Mouse (Mus musculus) telencephalon, adult 2 months (tissue): ENCODE results near the gene Lyrm9.
"Not testable (repeated sequence)": the region's sequence is repeated elsewhere in the genome, so short reads cannot be mapped to it uniquely, and the experiment has no call there.

ENCODE experiments used
- DNase-seq: peaks from one replicate; pipeline ENCODE4 v3.0.0-alpha.2; 2011; ENCODE audit warnings: low read depth, low spot score

Gene Lyrm9

GRCm38 (mm10) chr11:78851216-78851870 lies 25.0 kb downstream of the Lyrm9 start:
- DNase-seq = no peak

DNA sequence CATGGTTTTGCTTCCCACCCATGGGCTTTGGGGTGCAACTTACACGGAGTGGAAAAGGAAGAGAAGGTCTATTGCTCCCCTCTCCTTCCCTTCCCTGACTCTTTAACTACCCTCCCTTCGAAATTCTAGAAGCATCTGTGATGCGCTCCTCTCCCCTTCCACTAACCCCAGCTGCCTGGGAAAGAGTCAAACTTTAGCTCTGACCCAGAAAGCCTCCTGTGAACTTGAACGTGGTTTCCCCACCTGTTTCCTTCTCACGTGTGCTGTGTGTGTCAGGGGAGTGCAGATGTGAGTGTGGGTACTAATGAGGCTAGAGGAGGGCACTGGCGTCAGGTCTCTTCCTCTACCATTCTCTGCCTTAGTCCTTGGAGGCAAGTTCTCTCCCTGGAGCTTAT lies 25.5 kb downstream of the Lyrm9 start:
- no peak for DNase-seq

DNA sequence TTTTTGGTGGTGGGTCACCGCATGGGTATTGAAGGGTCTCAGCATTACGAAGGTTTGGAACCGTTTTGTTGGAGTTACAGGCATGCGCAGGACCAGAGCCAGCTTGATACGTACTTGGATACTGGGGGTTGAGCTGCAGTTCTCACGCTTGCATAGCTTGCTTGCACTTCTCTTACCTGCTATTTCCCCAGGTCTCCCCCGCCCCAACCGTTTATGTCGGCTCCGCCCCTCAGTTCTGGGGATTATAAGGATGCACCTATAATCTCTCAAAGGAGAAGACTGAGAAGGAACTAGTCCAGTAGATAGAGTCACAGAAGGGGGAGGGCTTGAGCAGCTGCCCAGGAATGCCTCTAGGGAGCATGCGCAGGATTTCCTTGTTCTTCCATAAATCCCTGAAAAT lies 26.1 kb downstream of the Lyrm9 start:
- no peak for DNase-seq

DNA sequence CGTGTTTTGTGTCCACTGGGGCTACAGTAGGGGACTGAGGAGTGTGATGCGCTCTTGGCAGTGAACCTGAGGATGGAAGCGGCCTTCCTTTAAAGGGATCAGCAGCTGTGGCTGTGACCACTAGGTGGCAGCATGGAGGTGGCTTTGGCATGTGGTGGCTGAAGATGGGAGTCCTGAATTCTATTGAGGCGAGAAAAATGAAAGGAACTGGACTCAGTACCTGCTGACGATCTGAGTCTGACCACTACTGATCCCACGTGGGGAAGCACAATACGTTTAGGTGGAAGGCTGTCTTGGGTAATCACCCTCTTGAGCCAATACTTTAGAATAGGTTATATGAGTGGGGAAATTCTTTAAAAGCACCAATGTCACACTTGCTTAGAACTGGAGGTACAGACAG lies 29.9 kb downstream of the Lyrm9 start:
- no peak for DNase-seq

- DNase-seq = no peak
Observed at GRCm38 (mm10) chr11:78857611-78858010, 31.2 kb downstream of the Lyrm9 start.

- DNase-seq = no peak
Observed at GRCm38 (mm10) chr11:78863898-78864297, 37.5 kb downstream of the Lyrm9 start.

DNA sequence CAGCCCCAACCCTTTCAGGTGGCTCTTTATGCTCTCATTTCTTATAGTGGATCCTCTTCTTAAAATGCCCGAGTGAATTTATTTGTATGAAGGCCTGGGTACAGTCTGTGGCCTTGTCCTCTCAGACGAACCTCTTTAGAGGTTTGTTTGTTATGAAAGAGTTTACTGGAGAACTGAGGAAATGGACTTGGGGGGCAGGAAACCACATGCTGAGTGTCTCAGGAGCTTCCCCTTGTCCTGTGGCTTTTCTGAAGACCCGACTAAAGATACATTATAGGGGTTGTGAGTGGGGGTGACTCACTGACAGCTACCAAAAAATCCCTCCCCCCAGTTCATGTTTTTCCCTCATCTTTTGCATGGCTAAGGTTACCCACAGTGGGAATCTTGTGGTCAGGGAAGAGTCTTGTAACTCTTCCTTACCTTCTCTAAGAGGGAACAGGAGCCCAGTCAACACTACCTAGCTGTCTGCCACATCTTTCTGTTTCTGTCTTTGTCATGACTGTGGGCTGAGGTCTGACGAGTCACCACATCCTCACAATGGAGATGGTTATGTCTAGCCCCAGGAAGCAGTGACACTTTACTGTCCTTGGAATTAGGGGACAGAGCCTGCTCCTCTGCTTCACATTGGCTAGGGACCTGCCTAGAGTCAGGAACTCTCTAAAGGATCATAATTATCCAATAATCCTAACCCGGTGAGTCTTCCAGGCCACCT lies 38.3 kb downstream of the Lyrm9 start:
- DNase-seq = no peak

DNA sequence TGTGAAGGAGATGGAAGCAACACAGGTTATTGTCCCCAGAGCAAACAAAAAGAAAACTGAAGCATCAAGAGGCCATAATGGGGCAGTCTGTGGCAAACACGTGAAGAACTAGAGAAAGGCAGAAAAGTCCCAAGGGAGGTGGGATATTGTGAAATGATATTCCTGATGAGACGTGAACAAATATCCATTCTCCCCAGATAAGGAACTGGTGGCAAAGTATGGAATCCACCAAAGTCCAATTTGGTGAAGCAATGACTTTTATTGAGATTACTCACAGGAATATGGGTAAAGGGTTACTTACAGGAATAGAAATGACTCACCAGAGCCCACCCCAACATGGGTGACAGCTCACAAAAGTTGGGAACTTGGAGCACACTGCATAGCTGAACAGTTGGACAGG lies 38.9 kb downstream of the Lyrm9 start:
- no peak for DNase-seq

DNA sequence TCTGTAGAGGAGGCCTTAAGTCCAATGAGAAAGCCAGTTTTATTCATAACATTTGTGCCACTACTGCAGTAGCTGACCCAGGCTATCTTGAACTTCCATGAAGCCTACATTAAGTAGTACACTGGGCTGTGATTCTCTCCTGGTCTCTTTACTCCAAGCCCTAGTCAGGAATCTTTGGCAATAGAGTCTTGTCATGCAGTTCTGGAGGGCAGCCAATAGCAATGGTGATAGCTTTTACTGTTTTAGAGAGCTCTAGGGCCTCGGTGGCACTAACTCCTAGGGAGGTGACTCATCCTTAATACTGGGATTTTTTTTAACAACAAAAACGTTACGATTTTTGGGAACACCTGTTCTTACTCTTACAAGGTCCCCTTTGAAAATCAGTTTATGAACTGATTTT lies 40.1 kb downstream of the Lyrm9 start:
- no peak for DNase-seq

- DNase-seq = no peak
Observed at GRCm38 (mm10) chr11:78867696-78868095, 41.3 kb downstream of the Lyrm9 start.

- not testable (repeated sequence) for DNase-seq
Observed at GRCm38 (mm10) chr11:78869205-78869604, 42.8 kb downstream of the Lyrm9 start.

- DNase-seq = no peak
Observed at GRCm38 (mm10) chr11:78870891-78871290, 44.5 kb downstream of the Lyrm9 start.

GRCm38 (mm10) chr11:78872782-78873181 lies 46.4 kb downstream of the Lyrm9 start:
- no peak for DNase-seq

- no peak for DNase-seq
Observed at GRCm38 (mm10) chr11:78879727-78880126, 53.3 kb downstream of the Lyrm9 start.

GRCm38 (mm10) chr11:78886693-78887092 lies 60.3 kb downstream of the Lyrm9 start:
- no peak for DNase-seq

GRCm38 (mm10) chr11:78887102-78887971 lies 61.0 kb downstream of the Lyrm9 start:
- peak; percentile 83 for DNase-seq

GRCm38 (mm10) chr11:78889156-78889555 lies 62.8 kb downstream of the Lyrm9 start:
- DNase-seq = no peak
